Mouse (Mus musculus) urinary bladder, postnatal 25 days (tissue): Measurements from ENCODE around the gene Rspry1.

Experiments used
- DNase-seq: peaks from one replicate; pipeline ENCODE4 v3.0.0; 2022; ENCODE audit warnings: low spot score

Gene Rspry1

DNA sequence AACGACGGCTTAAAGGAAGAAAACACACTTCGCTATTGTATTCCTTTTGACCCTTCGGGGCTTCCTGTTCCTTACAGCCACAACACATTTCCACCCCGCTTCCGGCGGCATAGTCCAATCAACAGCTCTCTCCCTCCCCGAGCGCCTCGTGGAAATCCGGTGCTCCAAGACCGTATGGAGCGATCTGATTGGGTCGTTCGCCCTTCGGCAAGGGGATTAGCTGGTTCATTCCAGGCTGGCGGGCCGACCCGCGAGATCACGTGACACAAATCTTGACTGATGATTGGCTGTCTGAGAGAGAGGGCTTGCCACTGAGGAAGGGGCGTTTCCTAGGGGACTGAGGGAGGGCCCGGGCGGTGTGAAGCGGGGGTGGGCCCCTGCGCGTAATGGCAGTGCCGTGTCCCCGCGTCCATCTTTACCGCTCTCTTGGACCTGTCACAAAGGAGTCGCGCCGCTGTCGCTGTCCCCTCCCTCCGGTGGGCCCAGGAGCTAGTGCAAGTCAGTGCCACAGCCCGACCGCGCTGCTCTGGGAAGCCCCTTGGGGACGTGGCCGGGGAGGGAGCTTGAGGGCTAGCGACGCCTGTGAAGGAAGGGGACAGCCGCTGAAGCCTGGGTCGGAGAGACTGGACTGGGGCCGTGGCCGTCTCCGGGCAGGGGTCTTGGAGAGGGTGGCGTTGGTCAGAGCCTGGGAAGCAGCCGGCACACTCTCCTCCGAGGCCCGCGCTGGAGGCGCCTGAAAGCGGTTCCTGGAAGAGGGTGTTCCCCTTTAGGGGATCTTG lies at the start of gene Rspry1, which contains the start of gene Fam192a:
Gene Rspry1 (plus strand): TSS at position 331 of the 779 bp plus-strand sequence.
Gene Fam192a (minus strand): TSS at position 391 of the 779 bp plus-strand sequence.
- DNase-seq = peak; percentile 97

- DNase-seq = no peak
These were observed 49.0 kb upstream of the Rspry1 start for GRCm38 (mm10) chr8:94552696-94553095.

DNA sequence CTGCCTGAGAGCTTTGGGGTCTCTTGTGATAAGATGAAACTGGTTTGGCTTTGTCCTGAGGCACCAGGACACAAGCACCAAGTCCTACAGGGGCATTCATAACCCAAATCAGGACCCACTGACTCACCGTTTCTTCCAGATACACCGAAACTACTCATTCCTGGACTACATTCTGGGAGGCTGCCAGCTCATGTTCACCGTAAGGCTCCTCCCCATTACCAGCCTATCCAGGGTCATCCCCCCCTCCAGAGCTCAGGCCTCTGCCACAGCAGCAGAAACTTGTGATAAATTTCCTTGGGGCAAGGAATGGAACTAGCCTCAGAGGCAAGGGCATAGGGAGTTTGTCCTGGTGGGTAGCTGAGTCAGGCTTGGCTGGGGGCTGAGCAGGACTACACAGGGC lies 44.5 kb upstream of the Rspry1 start:
- no peak for DNase-seq

DNA sequence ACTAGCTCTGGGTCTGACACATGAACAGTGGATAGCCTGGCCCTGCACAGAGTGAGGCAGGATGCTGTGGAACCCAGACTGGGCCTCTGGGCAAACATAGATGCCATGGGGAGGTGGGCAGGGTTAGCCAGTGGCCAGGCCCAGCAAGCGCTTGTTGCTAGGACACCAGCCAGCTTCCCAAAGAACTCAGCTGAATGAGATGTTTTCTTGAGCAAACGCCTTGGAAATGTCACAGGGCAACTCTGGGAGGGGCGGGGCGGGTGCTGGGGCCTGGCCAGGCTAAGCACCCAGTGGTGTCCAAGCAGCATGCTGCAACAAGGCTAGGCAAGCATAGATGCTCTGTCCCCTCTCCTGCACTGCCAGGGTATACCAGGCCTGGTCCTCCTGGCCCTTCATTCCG lies 40.5 kb upstream of the Rspry1 start:
- DNase-seq = no peak

DNA sequence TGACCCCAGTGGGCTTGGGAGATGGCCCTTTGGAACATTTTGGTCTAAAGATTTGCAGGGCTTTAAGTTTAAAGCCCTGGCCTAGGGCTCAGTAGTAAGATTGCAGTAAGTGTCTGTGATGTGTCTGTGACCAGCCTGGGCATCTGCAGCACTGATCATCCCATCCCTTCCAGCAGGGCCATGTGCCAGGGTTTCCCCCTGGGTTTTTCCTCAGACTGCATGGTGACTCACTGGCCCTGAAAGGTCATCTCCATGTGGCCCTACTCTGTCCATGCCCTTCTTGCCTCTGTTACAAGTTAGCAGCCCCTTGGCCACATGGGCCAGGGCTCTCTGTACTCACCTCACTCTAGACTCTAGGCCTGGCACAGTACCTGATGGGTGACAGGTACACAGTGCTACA lies 37.3 kb upstream of the Rspry1 start:
- DNase-seq = no peak

DNA sequence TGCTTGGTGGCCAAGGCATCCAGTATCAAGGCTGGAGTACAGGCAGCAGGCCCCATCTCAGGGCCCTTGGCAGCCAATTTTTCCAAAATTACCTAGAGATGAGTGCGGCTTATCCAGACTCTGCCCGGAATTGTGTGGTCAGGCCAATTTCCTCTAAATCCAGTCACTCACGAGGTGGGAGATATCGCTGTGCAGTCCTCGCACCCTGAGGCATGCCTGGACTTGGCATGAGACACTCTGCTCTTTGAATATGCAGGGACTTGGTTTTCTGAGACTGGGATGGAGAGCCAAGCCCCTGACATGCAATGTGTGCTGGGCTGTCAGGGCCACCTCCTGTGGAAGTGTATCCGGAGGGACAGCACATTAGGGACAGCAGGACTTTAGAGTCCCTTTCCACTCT lies 35.7 kb upstream of the Rspry1 start:
- no peak for DNase-seq

DNA sequence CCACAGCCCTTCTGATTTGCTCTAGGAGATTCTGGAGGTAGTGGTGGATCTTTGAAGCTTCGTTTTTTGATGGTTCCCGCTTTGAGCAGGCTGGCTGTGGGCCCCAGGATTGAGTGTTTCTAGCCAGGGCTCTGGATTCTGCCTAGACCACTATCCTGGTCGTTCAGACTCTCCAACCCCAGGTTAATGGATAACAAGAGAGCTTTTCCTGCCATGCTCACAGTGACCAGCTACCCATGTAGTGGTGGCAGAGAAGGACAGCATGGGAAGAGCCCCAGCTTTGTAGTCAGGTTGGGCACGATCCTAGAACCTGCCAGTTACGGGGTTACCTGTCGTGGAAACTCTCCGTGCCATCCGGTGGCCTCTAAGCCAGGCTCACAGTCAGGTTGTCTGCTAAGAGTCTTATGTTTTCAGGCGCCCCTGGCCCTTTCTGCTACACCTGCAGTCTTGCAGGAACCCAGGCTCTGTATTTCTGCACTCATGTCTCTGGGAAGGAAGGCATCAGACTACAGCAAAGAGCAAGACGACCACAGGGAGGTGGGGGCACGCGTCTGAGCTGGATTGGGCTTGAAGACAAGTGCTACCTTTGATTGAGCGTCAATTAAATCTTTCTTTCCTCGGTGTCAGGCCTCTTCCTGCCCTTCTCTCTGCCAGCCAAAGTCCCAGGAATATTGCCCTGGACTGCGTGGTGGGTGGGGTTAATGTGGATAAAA lies 35.1 kb upstream of the Rspry1 start:
- no peak for DNase-seq

- DNase-seq = no peak
These were observed 34.4 kb upstream of the Rspry1 start for GRCm38 (mm10) chr8:94567159-94567849.

- no peak for DNase-seq
These were observed 33.6 kb upstream of the Rspry1 start for GRCm38 (mm10) chr8:94568098-94568497.

DNA sequence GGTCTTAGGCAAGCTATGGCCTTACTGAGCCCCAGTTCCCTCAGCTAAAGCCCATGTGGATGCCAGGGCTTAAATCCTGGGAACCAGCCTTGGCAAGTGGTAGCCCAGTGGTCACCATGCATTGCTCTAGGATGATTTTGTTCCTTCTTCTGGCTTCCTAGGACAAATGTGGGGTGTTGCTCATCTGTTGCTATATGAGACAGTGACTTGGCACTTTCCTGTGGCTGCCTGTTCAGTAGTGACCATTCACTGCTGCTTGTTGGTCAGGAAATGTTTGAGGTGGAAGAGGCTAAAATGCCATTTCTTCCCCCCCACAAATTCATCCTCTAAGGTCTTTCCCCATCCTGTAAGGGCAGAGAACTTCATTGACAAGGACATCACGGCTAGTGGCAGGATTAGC lies 32.3 kb upstream of the Rspry1 start:
- DNase-seq = no peak

- DNase-seq = no peak
These were observed 29.8 kb upstream of the Rspry1 start for GRCm38 (mm10) chr8:94571896-94572295.

- DNase-seq = no peak
These were observed 27.4 kb upstream of the Rspry1 start for GRCm38 (mm10) chr8:94574159-94574907.

- no peak for DNase-seq
These were observed 26.6 kb upstream of the Rspry1 start for GRCm38 (mm10) chr8:94575148-94575547.

GRCm38 (mm10) chr8:94581820-94582483 lies 19.8 kb upstream of the Rspry1 start:
- DNase-seq = no peak

DNA sequence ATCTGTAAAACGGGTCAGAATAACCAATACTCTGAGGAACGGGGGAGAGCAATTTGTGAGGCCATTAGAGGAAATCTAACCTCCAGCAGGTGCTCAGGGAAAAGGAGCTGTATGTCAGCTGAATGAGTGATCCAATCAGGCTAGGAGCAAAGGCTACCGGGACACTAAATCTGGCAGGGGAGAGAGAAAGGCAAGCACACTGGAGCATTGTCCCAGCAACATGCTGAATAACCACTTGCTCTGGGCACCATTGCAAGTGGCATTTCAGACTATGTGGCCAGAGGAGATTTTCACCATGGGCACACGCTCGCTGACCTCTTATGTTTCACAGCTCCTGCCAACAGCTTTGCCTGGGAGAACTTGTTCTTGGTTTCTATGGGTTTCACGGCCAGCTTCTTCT lies 19.2 kb upstream of the Rspry1 start:
- DNase-seq = no peak

- DNase-seq = no peak
These were observed 17.4 kb upstream of the Rspry1 start for GRCm38 (mm10) chr8:94584238-94584817.

DNA sequence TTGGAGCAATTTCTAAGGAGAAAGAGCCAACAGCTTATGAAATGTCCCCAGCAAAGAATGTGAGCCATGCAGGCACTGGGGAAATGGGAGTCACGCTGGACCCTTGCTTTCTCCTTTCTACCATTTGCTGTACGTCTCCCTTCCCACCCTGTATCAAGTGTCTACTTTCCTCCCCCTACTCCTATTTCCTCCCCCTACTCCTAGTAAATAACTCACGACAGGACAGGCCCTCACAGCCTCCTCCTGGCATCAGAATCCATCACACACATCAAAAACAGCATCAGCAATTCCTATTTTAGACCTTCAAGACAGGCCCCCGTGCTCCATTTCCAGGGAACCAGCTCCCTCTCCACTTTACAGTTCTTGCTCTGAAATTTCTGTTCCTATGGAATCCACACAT lies 10.0 kb upstream of the Rspry1 start:
- no peak for DNase-seq

GRCm38 (mm10) chr8:94594211-94594610 lies 7.5 kb upstream of the Rspry1 start:
- no peak for DNase-seq

GRCm38 (mm10) chr8:94600478-94600877 lies 1.3 kb upstream of the Rspry1 start:
- no peak for DNase-seq

- peak; percentile 19 for DNase-seq
These were observed 617 bp upstream of the Rspry1 start for GRCm38 (mm10) chr8:94601034-94601606.
